Mouse (Mus musculus): ENCODE data around the gene Bod1l.

DNA sequence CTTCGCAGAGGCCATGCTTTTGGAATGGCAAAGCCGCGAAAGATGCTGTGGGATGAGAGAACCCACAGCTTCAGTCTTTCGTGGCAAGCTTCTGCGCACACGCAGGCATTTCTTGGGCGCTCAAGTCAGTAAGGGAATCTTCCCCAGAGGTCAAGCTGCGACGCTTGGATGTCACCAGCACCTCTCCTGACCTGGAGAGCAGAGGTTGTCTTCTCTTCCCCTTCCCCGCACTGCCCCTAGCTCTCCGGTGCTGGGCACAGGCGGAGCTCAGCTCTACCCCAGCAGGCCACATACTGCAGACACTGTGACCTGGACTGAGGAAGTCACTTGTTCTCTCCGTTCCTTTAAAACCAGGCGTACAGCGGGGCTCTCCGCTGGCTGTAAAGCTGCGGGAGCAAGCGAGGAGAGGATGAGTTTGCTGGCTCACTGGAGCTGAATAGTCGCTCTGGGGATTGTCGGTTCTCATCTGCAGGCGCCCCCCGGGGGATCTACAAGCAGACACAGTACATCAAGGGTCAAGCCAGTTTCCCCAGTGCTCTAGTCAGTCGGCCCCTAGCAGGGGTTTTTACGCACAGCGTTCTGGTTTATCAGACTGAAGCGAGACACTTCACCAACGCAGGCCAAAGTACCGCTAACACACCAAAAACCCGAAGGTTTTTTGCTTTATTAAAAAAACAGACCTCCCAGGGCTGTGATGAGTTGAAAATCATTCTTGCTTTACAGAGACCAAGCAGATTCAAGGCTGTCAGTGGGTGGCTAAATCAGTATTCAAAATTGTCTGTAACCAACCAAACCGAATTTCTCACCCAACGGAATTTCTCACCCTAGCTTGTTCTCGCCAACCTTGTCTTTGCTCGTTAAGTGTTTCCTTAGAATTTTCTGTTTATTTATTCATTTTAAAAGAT lies 76.6 kb downstream of the Bod1l start:
- no peak for TF ChIP-seq POLR2A (IDR thresholded peaks at IDR 0.05; ENCODE audit: borderline replicate concordance, extremely low read depth, low read depth, low read length)
- no peak for TF ChIP-seq CTCF (IDR thresholded peaks at IDR 0.05; ENCODE audit: insufficient read depth, low read length)
